Mouse (Mus musculus) 416B (cell line): ENCODE results near the gene Nos3.
A peak's percentile ranks its signal among the peaks of the same experiment; 100 is the strongest.

ENCODE experiments used
- DNase-seq: peaks from one replicate; pipeline ENCODE4 v3.0.0; 2011; ENCODE audit warnings: low read depth

The Nos3 gene

GRCm38 (mm10) chr5:24364508-24364907, at the start of gene Nos3:
Nos3 (plus strand) TSS chr5:24364810.
- no peak for DNase-seq

GRCm38 (mm10) chr5:24319776-24320466, 44.7 kb upstream of the Nos3 start:
- peak; percentile 73 for DNase-seq

- DNase-seq, result peak; percentile 63
Observed at GRCm38 (mm10) chr5:24320467-24320813, 44.2 kb upstream of the Nos3 start.

GRCm38 (mm10) chr5:24320894-24321293, 43.7 kb upstream of the Nos3 start:
- no peak for DNase-seq

GRCm38 (mm10) chr5:24321711-24322682, 42.6 kb upstream of the Nos3 start:
- no peak for DNase-seq

GRCm38 (mm10) chr5:24325251-24325650, 39.4 kb upstream of the Nos3 start:
- no peak for DNase-seq

- no peak for DNase-seq
Observed at GRCm38 (mm10) chr5:24326166-24326841, 38.3 kb upstream of the Nos3 start.

GRCm38 (mm10) chr5:24326842-24327417, 37.7 kb upstream of the Nos3 start:
- peak; percentile 42 for DNase-seq

GRCm38 (mm10) chr5:24328813-24329211, 35.8 kb upstream of the Nos3 start:
- no peak for DNase-seq

- peak; percentile 11 for DNase-seq
Observed at GRCm38 (mm10) chr5:24329212-24329964, 35.2 kb upstream of the Nos3 start.

- no peak for DNase-seq
Observed at GRCm38 (mm10) chr5:24329965-24330298, 34.7 kb upstream of the Nos3 start.

GRCm38 (mm10) chr5:24332401-24332800, 32.2 kb upstream of the Nos3 start:
- peak; percentile 47 for DNase-seq

GRCm38 (mm10) chr5:24334749-24335148, 29.9 kb upstream of the Nos3 start:
- no peak for DNase-seq

- peak; percentile 45 for DNase-seq
Observed at GRCm38 (mm10) chr5:24335888-24336511, 28.6 kb upstream of the Nos3 start.

GRCm38 (mm10) chr5:24337366-24337765, 27.2 kb upstream of the Nos3 start:
- DNase-seq, result peak; percentile 42

- DNase-seq, result peak; percentile 55
Observed at GRCm38 (mm10) chr5:24337821-24338220, 26.8 kb upstream of the Nos3 start.

- no peak for DNase-seq
Observed at GRCm38 (mm10) chr5:24342205-24342963, 22.2 kb upstream of the Nos3 start.

GRCm38 (mm10) chr5:24342966-24343365, 21.6 kb upstream of the Nos3 start:
- no peak for DNase-seq

- no peak for DNase-seq
Observed at GRCm38 (mm10) chr5:24343379-24343778, 21.2 kb upstream of the Nos3 start.

- DNase-seq, result no peak
Observed at GRCm38 (mm10) chr5:24343977-24344436, 20.6 kb upstream of the Nos3 start.
